ENCODE assay signal across 21 mouse cellular contexts in the genomic region with DNA sequence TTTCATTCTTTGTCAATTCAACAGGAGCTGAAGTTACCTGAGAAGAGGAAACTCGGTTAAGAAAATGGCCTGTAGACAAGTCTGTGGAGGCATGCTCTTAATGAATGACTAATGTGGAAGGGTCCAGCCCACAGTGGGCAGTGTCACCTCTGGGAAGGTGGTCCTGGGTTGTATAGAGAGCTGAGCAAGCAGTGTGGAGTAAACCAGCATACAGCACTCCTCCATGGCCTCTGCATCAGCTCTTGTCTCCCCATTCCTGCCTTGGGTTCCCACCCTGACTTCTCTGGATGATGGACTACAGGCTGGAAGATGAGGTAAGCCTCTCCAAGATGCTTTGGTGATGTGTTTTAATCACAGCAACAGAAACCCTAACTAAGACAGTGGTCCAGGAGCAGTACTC.
DNase-seq lines count a peak whose midpoint lies in the region; ATAC-seq and TF ChIP-seq lines count a peak whose summit lies in the region.
"Had no signal": no experiment of that assay in that cellular context is flagged by ENCODE, and none has a peak within 500 bp of the region (broad histone marks: within the 10 kb centered on the region; RNA-seq: fewer than 3 reads in every experiment).

No protein-coding gene starts in this region.

- no peak overlapping the region for H3K27ac ChIP-seq in heart, embryonic 12.5 days (ENCODE audit: poor library complexity, severe bottlenecking)
- no peak overlapping the region for H3K27ac ChIP-seq in heart, embryonic 10.5 days
- H3K27ac ChIP-seq in stomach, postnatal 0 days (replicated peaks) = no peak overlapping the region
- no peak overlapping the region for H3K27ac ChIP-seq in kidney, embryonic 15.5 days

- no peak for ATAC-seq in heart, embryonic 12.5 days (ENCODE audit: insufficient number of reproducible peaks, low FRiP score)
- 0 out of 2 replicates have a peak, but pooled peaks have one; percentile 15 for ATAC-seq in stomach, postnatal 0 days (ENCODE audit: low FRiP score, low TSS enrichment)
- no peak for ATAC-seq in kidney, embryonic 15.5 days (replicated peaks; ENCODE audit: low FRiP score)
- ATAC-seq: activated CD4-positive, CD25-positive, alpha-beta regulatory T cell, adult 4 months; CD4-positive, CD25-positive, alpha-beta regulatory T cell, adult 4 months; Patski had no signal

- WGBS in heart, embryonic 12.5 days = 89% methylated on average over 1 of the region's 1 CpGs
- 83% methylated on average over 1 of the region's 1 CpGs for whole genome bisulfite sequencing in heart, embryonic 10.5 days
- 65% methylated on average over 1 of the region's 1 CpGs for WGBS in stomach, postnatal 0 days
- 85% methylated on average over 1 of the region's 1 CpGs for WGBS in kidney, embryonic 15.5 days

- no peaks in the 10 kb centered on the region for H3K27me3 ChIP-seq in heart, embryonic 12.5 days (replicated peaks)
- no peaks in the 10 kb centered on the region for H3K27me3 ChIP-seq in heart, embryonic 10.5 days (ENCODE audit: insufficient read depth, poor library complexity, severe bottlenecking)
- no peaks in the 10 kb centered on the region for H3K27me3 ChIP-seq in stomach, postnatal 0 days (ENCODE audit: control insufficient read depth, insufficient read depth, low read length)
- H3K27me3 ChIP-seq in kidney, embryonic 15.5 days = no peaks in the 10 kb centered on the region
- H3K27me3 ChIP-seq: CH12.LX, Patski had no signal

- peak; percentile 53 for DNase-seq in heart, adult 11 months
- peak; percentile 57 for DNase-seq in heart, embryonic 10.5 days (ENCODE audit: low spot score)
- DNase-seq in heart, postnatal 4 days = no peak
- DNase-seq in stomach, postnatal 0 days (ENCODE audit: low spot score) = no peak
- DNase-seq: adrenal gland, adult 2 months; adrenal gland, adult 8-10 months; adrenal gland, postnatal 10 days; adrenal gland, postnatal 14 days; adrenal gland, postnatal 25 days; adrenal gland, postnatal 36 days; B cell, adult 2 months; cerebellum, adult 11 months; cerebellum, adult 11-12 months; cerebellum, adult 18-20 months had no signal

- no peak overlapping the region for H3K9ac ChIP-seq in heart, embryonic 12.5 days
- no peak overlapping the region for H3K9ac ChIP-seq in stomach, postnatal 0 days (ENCODE audit: low read length)
- H3K9ac ChIP-seq in kidney, embryonic 15.5 days = no peak overlapping the region

- peaks cover 33% of the 10 kb centered on the region for H3K4me1 ChIP-seq in heart, embryonic 12.5 days (replicated peaks)
- peaks cover 11% of the 10 kb centered on the region; the same call in 1 of the 2 replicates for H3K4me1 ChIP-seq in heart, embryonic 10.5 days
- H3K4me1 ChIP-seq in stomach, postnatal 0 days (replicated peaks; ENCODE audit: control insufficient read depth, insufficient read depth) = no peaks in the 10 kb centered on the region
- peaks cover 24% of the 10 kb centered on the region for H3K4me1 ChIP-seq in kidney, embryonic 15.5 days

- H3K9me3 ChIP-seq in heart, embryonic 12.5 days (replicated peaks) = no peaks in the 10 kb centered on the region
- H3K9me3 ChIP-seq in heart, embryonic 10.5 days = no peaks in the 10 kb centered on the region
- H3K9me3 ChIP-seq in stomach, postnatal 0 days (ENCODE audit: control insufficient read depth, low read length) = no peaks in the 10 kb centered on the region
- no peaks in the 10 kb centered on the region for H3K9me3 ChIP-seq in kidney, embryonic 15.5 days (replicated peaks)

- TF ChIP-seq CTCF in stomach, postnatal 0 days (IDR thresholded peaks at IDR 0.05; ENCODE audit: low read depth) = no peak

- H3K4me3 ChIP-seq in heart, embryonic 12.5 days = no peak overlapping the region
- no peak overlapping the region for H3K4me3 ChIP-seq in heart, embryonic 10.5 days
- no peak overlapping the region for H3K4me3 ChIP-seq in stomach, postnatal 0 days (ENCODE audit: low read depth, low read length)
- no peak overlapping the region for H3K4me3 ChIP-seq in kidney, embryonic 15.5 days (replicated peaks)

- H3K4me2 ChIP-seq in heart, embryonic 12.5 days = no peak overlapping the region
- no peak overlapping the region for H3K4me2 ChIP-seq in stomach, postnatal 0 days (replicated peaks; ENCODE audit: low read depth)
- H3K4me2 ChIP-seq in kidney, embryonic 15.5 days = no peak overlapping the region

- no peak for TF ChIP-seq EP300 in stomach, postnatal 0 days (optimal IDR thresholded peaks at IDR 0.05)

- no peaks in the 10 kb centered on the region for H3K36me3 ChIP-seq in heart, embryonic 12.5 days
- no peaks in the 10 kb centered on the region for H3K36me3 ChIP-seq in heart, embryonic 10.5 days
- H3K36me3 ChIP-seq in stomach, postnatal 0 days (ENCODE audit: control insufficient read depth, insufficient read depth, low read length) = no peaks in the 10 kb centered on the region
- H3K36me3 ChIP-seq in kidney, embryonic 15.5 days = no peaks in the 10 kb centered on the region
- H3K36me3 ChIP-seq: G1E had no signal

Comparison
In these comparisons a context has a peak if more than half of its experiments do, and no peak if none do; other contexts are left out.
1. DNase-seq: peak in heart, adult 11 months (single experiment) and heart, embryonic 10.5 days (single experiment); none in heart, postnatal 4 days (single experiment) and stomach, postnatal 0 days (single experiment).